Mouse (Mus musculus) stomach, postnatal 0 days (tissue): ENCODE data around the gene Clasp2.

Source experiments
- CTCF ChIP-seq: IDR thresholded peaks from 2 replicates; pipeline ENCODE4 v1.5.1; 2016; ENCODE audit warnings: antibody characterized with exemption, low read depth, mild to moderate bottlenecking, moderate library complexity
- EP300 ChIP-seq: optimal IDR thresholded peaks from 2 replicates; pipeline ENCODE3; 2016; ENCODE audit warnings: antibody characterized with exemption

- TF ChIP-seq CTCF (no peak), EP300 (no peak)
Observed at GRCm38 (mm10) chr9:113894903-113895302, 153.6 kb downstream of the Clasp2 start.
